Mouse (Mus musculus): ENCODE results near the gene Ctla2b. TPM values are rescaled to one million over a fixed set of nuclear protein-coding genes. Genes with fewer than 3 reads are reported as not detected.
"Not testable (repeated sequence)": the region's sequence is repeated elsewhere in the genome, so short reads cannot be mapped to it uniquely, and the experiment has no call there.

Ctla2b gene
- total RNA-seq (2015; ENCODE audit: low replicate concordance) (5.4 TPM in 1 of 2 replicates, not detected in the other), total RNA-seq (2017; ENCODE audit: low replicate concordance) (0.43 TPM in 1 of 2 replicates, not detected in the other)

- no peak for ATAC-seq (replicated peaks; ENCODE audit: low FRiP score, poor library complexity, severe bottlenecking)
These were observed at the start of gene Ctla2b for GRCm38 (mm10) chr13:60897328-60897727. Gene Ctla2b, minus strand, starts transcription at chr13:60897447.

GRCm38 (mm10) chr13:60941884-60942283 is 44.6 kb upstream of the Ctla2b start, which contains the start of gene Tpbpa:
Gene Tpbpa, minus strand, starts transcription at chr13:60941984.
- not testable (repeated sequence) for ATAC-seq (replicated peaks; ENCODE audit: low FRiP score, poor library complexity, severe bottlenecking)

- ATAC-seq (replicated peaks; ENCODE audit: low FRiP score, poor library complexity, severe bottlenecking): no peak
These were observed 39.3 kb upstream of the Ctla2b start, which contains the start of the genes Gm49391 and Ctla2a for GRCm38 (mm10) chr13:60936500-60936901. Gene Gm49391, minus strand, starts transcription at chr13:60936571. Gene Ctla2a, minus strand, starts transcription at chr13:60936625.

GRCm38 (mm10) chr13:60935490-60935889 is 38.2 kb upstream of the Ctla2b start, which contains the start of gene Gm49393:
Gene Gm49393, minus strand, starts transcription at chr13:60935590.
- not testable (repeated sequence) for ATAC-seq (replicated peaks; ENCODE audit: low FRiP score, poor library complexity, severe bottlenecking)

GRCm38 (mm10) chr13:60904780-60905179 is 7.5 kb upstream of the Ctla2b start, which contains the start of gene Tpbpb:
Gene Tpbpb, minus strand, starts transcription at chr13:60904880.
- ATAC-seq (replicated peaks; ENCODE audit: low FRiP score, poor library complexity, severe bottlenecking): not testable (repeated sequence)

GRCm38 (mm10) chr13:60896794-60897193 is 453 bp downstream of the Ctla2b start, which contains the start of gene Gm49392:
Gene Gm49392, minus strand, starts transcription at chr13:60896894.
- not testable (repeated sequence) for ATAC-seq (replicated peaks; ENCODE audit: low FRiP score, poor library complexity, severe bottlenecking)

GRCm38 (mm10) chr13:60895406-60896160 is 1.7 kb downstream of the Ctla2b start:
- ATAC-seq (replicated peaks; ENCODE audit: low FRiP score, poor library complexity, severe bottlenecking): no peak

GRCm38 (mm10) chr13:60892301-60892700 is 4.9 kb downstream of the Ctla2b start:
- ATAC-seq (replicated peaks; ENCODE audit: low FRiP score, poor library complexity, severe bottlenecking): no peak

GRCm38 (mm10) chr13:60864281-60864680 is 33.0 kb downstream of the Ctla2b start, which contains the start of gene 4930486L24Rik:
Gene 4930486L24Rik, minus strand, starts transcription at chr13:60864475.
- ATAC-seq (replicated peaks; ENCODE audit: low FRiP score, poor library complexity, severe bottlenecking): no peak

- ATAC-seq (replicated peaks; ENCODE audit: low FRiP score, poor library complexity, severe bottlenecking): no peak
These were observed 48.8 kb downstream of the Ctla2b start for GRCm38 (mm10) chr13:60848241-60849120.

Other genes with a start within 250 kb of the Ctla2b start
- not detected in 2 replicates for gene BC051665, start 111.1 kb downstream of the Ctla2b start, total RNA-seq (2015; ENCODE audit: low replicate concordance)
- gene BC051665, start 111.1 kb downstream of the Ctla2b start, total RNA-seq (2017; ENCODE audit: low replicate concordance): not detected in 2 replicates
- gene Ctsll3, start 94.6 kb downstream of the Ctla2b start, total RNA-seq (2015; ENCODE audit: low replicate concordance): not detected in 2 replicates
- gene Ctsll3, start 94.6 kb downstream of the Ctla2b start, total RNA-seq (2017; ENCODE audit: low replicate concordance): not detected in 2 replicates
- not detected in 2 replicates for gene 4930486L24Rik, start 33.0 kb downstream of the Ctla2b start, total RNA-seq (2015; ENCODE audit: low replicate concordance)
- gene 4930486L24Rik, start 33.0 kb downstream of the Ctla2b start, total RNA-seq (2017; ENCODE audit: low replicate concordance): not detected in 2 replicates
- gene Gm49392, start 553 bp downstream of the Ctla2b start, total RNA-seq (2015; ENCODE audit: low replicate concordance): not detected in 2 replicates
- not detected in 2 replicates for gene Gm49392, start 553 bp downstream of the Ctla2b start, total RNA-seq (2017; ENCODE audit: low replicate concordance)
- not detected in 2 replicates for gene Tpbpb, start 7.4 kb upstream of the Ctla2b start, total RNA-seq (2015; ENCODE audit: low replicate concordance)
- gene Tpbpb, start 7.4 kb upstream of the Ctla2b start, total RNA-seq (2017; ENCODE audit: low replicate concordance): not detected in 2 replicates
- gene Gm49393, start 38.1 kb upstream of the Ctla2b start, total RNA-seq (2015; ENCODE audit: low replicate concordance): not detected in 2 replicates
- not detected in 2 replicates for gene Gm49393, start 38.1 kb upstream of the Ctla2b start, total RNA-seq (2017; ENCODE audit: low replicate concordance)
- not detected in 2 replicates for gene Gm49391, start 39.1 kb upstream of the Ctla2b start, total RNA-seq (2015; ENCODE audit: low replicate concordance)
- 2.5 TPM in 1 of 2 replicates, not detected in the other for gene Gm49391, start 39.1 kb upstream of the Ctla2b start, total RNA-seq (2017; ENCODE audit: low replicate concordance)
- 2.5 and 13.6 TPM in 2 replicates for gene Ctla2a, start 39.2 kb upstream of the Ctla2b start, total RNA-seq (2015; ENCODE audit: low replicate concordance)
- 8.2 TPM in 1 of 2 replicates, not detected in the other for gene Ctla2a, start 39.2 kb upstream of the Ctla2b start, total RNA-seq (2017; ENCODE audit: low replicate concordance)
- not detected in 2 replicates for gene Tpbpa, start 44.5 kb upstream of the Ctla2b start, total RNA-seq (2015; ENCODE audit: low replicate concordance)
- not detected in 2 replicates for gene Tpbpa, start 44.5 kb upstream of the Ctla2b start, total RNA-seq (2017; ENCODE audit: low replicate concordance)
- not detected in 2 replicates for gene Ctsj, start 108.5 kb upstream of the Ctla2b start, total RNA-seq (2015; ENCODE audit: low replicate concordance)
- not detected in 2 replicates for gene Ctsj, start 108.5 kb upstream of the Ctla2b start, total RNA-seq (2017; ENCODE audit: low replicate concordance)
- not detected in 2 replicates for gene Ctsq, start 143.2 kb upstream of the Ctla2b start, total RNA-seq (2015; ENCODE audit: low replicate concordance)
- not detected in 2 replicates for gene Ctsq, start 143.2 kb upstream of the Ctla2b start, total RNA-seq (2017; ENCODE audit: low replicate concordance)

Measured in erythroblast, adult 5-6 weeks (primary cell).